Mouse (Mus musculus) neural tube, embryonic 15.5 days (tissue): ENCODE results near the gene Tagln. TPM values are rescaled to one million over a fixed set of nuclear protein-coding genes. Genes with fewer than 3 reads are reported as not detected.
A peak's percentile ranks its signal among the peaks of the same experiment; 100 is the strongest.

ENCODE experiments used
- ATAC-seq: fragments of 200-750 bp; cut with Nextera tagmentation; 2 replicates; pipeline ENCODE4 v1.8.0; 2017; ENCODE audit warnings: mild to moderate bottlenecking, moderate TSS enrichment, moderate library complexity; ENCODE audit not compliant: low FRiP score
- H3K27ac ChIP-seq: fragments of 300-500 bp; sonication (generic); replicated peaks from 2 replicates; pipeline ENCODE4 v1.5.1; 2015; ENCODE audit warnings: mild to moderate bottlenecking, inconsistent platforms
- H3K27me3 ChIP-seq: fragments of 300-500 bp; sonication (generic); replicated peaks from 2 replicates; pipeline ENCODE4 v1.6.1; 2015; ENCODE audit warnings: inconsistent platforms
- H3K36me3 ChIP-seq: fragments of 300-500 bp; sonication (generic); 2 replicates; pipeline ENCODE4 v1.6.1; 2015; ENCODE audit warnings: inconsistent platforms
- H3K4me1 ChIP-seq: fragments of 300-500 bp; sonication (generic); 2 replicates; pipeline ENCODE4 v1.6.1; 2015; ENCODE audit warnings: inconsistent platforms
- H3K4me2 ChIP-seq: fragments of 300-500 bp; sonication (generic); 2 replicates; pipeline ENCODE4 v1.6.1; 2015; ENCODE audit warnings: inconsistent platforms, mild to moderate bottlenecking, moderate library complexity
- H3K4me3 ChIP-seq: fragments of 300-500 bp; sonication (generic); replicated peaks from 2 replicates; pipeline ENCODE4 v1.5.1; 2015; ENCODE audit warnings: mild to moderate bottlenecking, inconsistent platforms
- H3K9ac ChIP-seq: fragments of 300-500 bp; sonication (generic); replicated peaks from 2 replicates; pipeline ENCODE4 v1.6.1; 2015; ENCODE audit warnings: mild to moderate bottlenecking, inconsistent platforms
- H3K9me3 ChIP-seq: fragments of 300-500 bp; sonication (generic); replicated peaks from 2 replicates; pipeline ENCODE4 v1.6.1; 2016; ENCODE audit warnings: inconsistent platforms
- WGBS: fragments of 180-500 bp; shearing (Covaris S2); methylation state at CpG from one replicate; pipeline ENCODE4 v1.1.7; 2015; ENCODE audit warnings: mixed read lengths; 5-methylcytosine and 5-hydroxymethylcytosine counted together
- polyA plus RNA-seq: library from polyadenylated mRNA; unstranded; fragments of >200 nt; fragmentation: Nextera tagmentation; extraction: Ambion mirVana; gene quantifications from 2 replicates; pipeline ENCODE4 v1.2.1, GENCODE M21; 2015

The Tagln gene
- 8.5 and 44.8 TPM in 2 replicates for polyA plus RNA-seq

DNA sequence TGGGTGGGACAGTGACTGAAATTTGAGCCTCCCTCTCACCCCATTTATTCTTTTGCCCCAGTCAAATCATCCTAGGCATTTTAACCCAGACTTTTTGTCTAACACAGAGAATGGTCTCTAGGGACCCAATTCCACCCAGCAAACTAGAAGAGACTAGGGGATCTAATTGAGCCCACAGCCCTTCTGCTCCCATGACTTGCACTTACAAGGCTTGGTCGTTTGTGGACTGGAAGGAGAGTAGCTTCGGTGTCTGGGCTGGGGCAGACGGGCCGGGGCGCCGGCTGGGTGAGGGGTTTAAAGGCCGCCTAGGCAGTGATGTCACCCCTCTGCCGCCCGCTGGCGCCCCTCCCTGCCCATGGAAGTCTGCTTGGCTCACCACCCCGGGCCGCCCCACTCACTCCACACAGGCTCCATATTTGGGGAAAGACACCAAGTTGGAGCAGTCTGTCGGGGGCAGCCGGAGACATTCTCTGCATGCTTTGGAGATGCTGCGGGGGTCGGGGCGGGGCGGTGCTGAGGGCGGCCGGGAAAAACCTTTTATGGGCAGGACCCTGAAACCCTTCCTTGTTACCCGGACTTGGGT lies at the start of gene Tagln:
Gene Tagln, minus strand, starts transcription at position 431 of the 583 bp plus-strand sequence.
- WGBS, result 12% methylated on average over 21 of the region's 21 CpGs
- no peak within 1 kb of the TSS for H3K27ac ChIP-seq
- H3K27me3 ChIP-seq, result 0 out of 2 replicates have a peak, but pooled peaks cover 6% of the 10 kb centered on the region
- 0 out of 2 replicates have a peak within 1 kb of the TSS, but pooled peaks have one; percentile 14 for H3K9ac ChIP-seq
- H3K9me3 ChIP-seq, result no peaks in the 10 kb centered on the region
- H3K36me3 ChIP-seq, result peaks cover 36% of the 10 kb centered on the region
- H3K4me2 ChIP-seq, result peak within 1 kb of the TSS; percentile 41
- peak within 1 kb of the TSS; percentile 13 for H3K4me3 ChIP-seq
- peaks cover 14% of the 10 kb centered on the region for H3K4me1 ChIP-seq
- peak; percentile 54; the same call in 1 of the 2 replicates for ATAC-seq

DNA sequence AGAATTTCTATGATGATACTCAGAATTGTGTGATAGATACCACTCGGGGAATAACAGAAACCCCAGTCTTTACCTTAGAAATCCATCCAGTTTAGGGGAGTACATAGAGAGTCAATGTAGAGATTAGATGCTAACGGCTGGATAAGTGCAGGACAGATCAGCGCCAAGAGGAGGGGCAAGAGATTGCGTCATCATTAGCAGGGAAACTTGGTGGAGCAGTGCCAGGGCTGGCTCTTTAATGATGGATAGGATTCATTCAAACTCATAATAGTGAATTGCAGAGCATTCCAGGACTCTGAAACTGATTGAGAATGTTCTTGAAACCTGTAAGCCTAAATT lies 49.3 kb upstream of the Tagln start:
- Histone ChIP-seq H3K4me3 (peak overlapping the region; percentile 94), H3K27me3 (no peaks in the 10 kb centered on the region), H3K4me2 (peak overlapping the region; percentile 70), H3K9me3 (no peaks in the 10 kb centered on the region), H3K27ac (peak overlapping the region; percentile 95), H3K9ac (peak overlapping the region; percentile 98), H3K4me1 (peaks cover 38% of the 10 kb centered on the region), H3K36me3 (no peaks in the 10 kb centered on the region)
- under 1% methylated on average over 4 of the region's 4 CpGs for WGBS
- ATAC-seq, result peak; percentile 79

DNA sequence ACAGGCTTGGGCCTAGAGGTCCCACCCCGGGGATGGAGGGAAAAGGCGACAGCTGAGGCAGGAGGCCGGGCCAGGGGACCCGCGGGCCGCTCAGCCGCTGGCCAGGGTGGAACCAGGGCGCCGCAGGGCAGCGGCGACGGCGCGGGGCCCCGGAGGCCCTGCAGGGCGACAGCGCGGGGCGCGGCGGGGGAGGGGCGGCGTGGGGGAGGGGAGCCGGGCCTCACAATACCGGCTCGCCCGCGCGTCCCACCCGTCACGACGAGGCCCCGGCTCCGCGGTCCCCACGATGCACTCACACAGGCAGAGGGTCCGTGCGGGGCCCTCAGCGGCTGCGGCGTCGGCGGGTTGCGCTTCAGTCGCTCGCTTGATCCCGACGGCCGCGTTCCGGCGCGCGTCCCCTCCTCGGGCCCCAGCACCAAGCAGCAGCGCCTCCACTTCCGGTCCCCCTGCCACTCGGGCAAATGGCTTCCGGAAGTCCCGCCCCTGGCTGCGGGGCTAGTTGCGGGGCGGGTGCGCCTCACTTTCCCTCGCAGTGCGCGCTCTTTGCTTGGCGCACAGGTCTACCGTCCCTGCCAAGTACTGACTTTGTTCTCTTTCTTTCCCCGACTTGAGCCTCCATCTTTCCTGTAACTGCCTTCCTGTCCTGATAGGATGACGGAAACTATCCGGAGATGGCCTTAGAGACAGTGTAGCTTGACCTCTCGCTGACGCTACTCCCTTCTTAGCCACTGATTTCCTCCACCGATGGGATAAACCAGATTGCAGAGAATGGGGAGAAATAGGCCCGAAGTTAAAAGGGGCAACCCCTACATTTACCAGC lies 48.8 kb upstream of the Tagln start:
- H3K27me3 ChIP-seq, result no peaks in the 10 kb centered on the region
- H3K4me2 ChIP-seq, result peak overlapping the region; percentile 70
- peaks cover 44% of the 10 kb centered on the region for H3K4me1 ChIP-seq
- H3K27ac ChIP-seq, result peak overlapping the region; percentile 95
- under 1% methylated on average over 53 of the region's 76 CpGs for WGBS
- peak overlapping the region; percentile 98 for H3K9ac ChIP-seq
- no peaks in the 10 kb centered on the region for H3K9me3 ChIP-seq
- H3K36me3 ChIP-seq, result no peaks in the 10 kb centered on the region
- ATAC-seq, result peak; percentile 95
- H3K4me3 ChIP-seq, result peak overlapping the region; percentile 94

DNA sequence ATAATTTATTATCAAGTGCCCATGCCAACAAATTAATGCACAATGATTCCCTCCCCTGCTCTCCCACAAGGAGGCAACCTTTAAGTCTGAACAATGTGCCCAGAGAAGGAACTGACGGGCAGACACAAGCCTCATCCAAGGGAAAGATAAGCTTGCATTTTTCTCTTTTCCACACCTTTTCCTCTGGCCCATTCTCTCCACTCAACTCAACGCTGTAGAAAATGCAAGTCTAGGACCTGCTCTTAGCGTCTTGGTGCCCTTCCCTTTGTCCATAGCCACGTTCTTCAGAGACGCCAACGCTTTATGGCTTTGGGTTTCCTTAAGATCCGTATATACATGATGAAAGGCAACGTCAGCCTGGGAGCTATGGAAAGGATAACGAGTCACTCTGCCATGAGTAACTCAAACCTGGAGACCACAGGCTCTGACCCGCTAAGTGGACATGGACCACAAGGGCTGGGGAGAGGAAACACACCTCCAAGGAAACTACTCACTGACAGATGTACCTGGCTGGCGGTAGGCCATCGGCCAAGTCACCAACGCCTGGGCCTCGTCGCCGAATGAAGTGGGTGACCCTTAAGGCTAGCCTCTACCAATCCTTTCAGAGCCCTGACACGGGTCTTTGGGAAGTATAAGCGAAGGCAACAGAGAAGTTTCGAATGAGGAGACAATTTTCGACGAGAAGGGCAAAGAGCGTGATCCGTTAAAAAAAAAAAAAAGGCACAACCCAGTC lies 48.0 kb upstream of the Tagln start:
- peak overlapping the region; percentile 70 for H3K4me2 ChIP-seq
- H3K9me3 ChIP-seq, result no peaks in the 10 kb centered on the region
- ATAC-seq, result no peak
- peak overlapping the region; percentile 95 for H3K27ac ChIP-seq
- H3K4me1 ChIP-seq, result peaks cover 49% of the 10 kb centered on the region
- no peaks in the 10 kb centered on the region for H3K36me3 ChIP-seq
- peak overlapping the region; percentile 98 for H3K9ac ChIP-seq
- WGBS, result under 1% methylated on average over 23 of the region's 23 CpGs
- no peaks in the 10 kb centered on the region for H3K27me3 ChIP-seq
- H3K4me3 ChIP-seq, result peak overlapping the region; percentile 94

DNA sequence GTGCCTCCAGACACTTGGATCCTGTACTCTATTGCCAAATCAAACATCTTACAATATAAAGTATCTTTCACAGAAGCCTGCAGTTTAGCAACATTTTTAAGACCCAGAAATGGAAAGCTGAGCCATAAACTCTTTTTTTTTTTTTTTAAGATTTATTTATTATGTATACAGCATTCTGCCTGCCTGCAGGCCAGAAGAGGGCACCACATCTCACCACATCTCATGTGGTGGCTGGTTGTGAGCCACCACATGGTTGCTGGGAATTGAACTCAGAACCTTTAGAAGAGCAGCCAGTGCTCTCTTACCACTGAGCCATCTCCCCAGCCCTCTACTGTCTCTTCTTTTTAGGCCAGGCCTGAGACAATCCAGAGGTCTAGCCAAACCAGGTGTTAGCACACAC lies 45.5 kb upstream of the Tagln start:
- H3K9ac ChIP-seq, result no peak overlapping the region
- no peak overlapping the region for H3K27ac ChIP-seq
- no peak overlapping the region for H3K4me2 ChIP-seq
- H3K4me3 ChIP-seq, result no peak overlapping the region
- H3K36me3 ChIP-seq, result no peaks in the 10 kb centered on the region
- no peaks in the 10 kb centered on the region for H3K27me3 ChIP-seq
- ATAC-seq, result no peak
- no peaks in the 10 kb centered on the region for H3K9me3 ChIP-seq
- peaks cover 53% of the 10 kb centered on the region for H3K4me1 ChIP-seq

DNA sequence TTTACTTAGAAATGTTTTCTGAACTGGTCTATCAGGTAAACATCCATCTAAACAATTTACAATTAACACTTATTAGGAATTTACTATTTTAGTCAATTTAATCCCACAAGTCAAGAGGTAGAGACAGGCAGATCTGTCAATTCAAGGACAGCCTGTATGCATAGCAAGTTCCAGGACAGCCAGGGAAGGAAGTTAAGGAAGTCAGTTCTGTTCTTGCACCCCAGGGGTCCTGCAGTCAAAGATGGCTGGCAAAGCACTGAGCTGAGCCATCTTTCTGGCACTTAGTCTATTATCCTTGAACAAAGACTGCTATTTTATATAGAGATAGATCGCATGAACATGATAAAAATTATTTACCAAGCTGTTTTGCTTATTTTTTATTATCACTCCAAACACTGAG lies 44.8 kb upstream of the Tagln start:
- H3K27ac ChIP-seq, result no peak overlapping the region
- peaks cover 4% of the 10 kb centered on the region for H3K36me3 ChIP-seq
- H3K27me3 ChIP-seq, result no peaks in the 10 kb centered on the region
- H3K9me3 ChIP-seq, result no peaks in the 10 kb centered on the region
- 87% methylated on average over 1 of the region's 1 CpGs for WGBS
- no peak for ATAC-seq
- peaks cover 50% of the 10 kb centered on the region for H3K4me1 ChIP-seq
- H3K9ac ChIP-seq, result no peak overlapping the region
- H3K4me3 ChIP-seq, result no peak overlapping the region
- no peak overlapping the region; the same call in 1 of the 2 replicates for H3K4me2 ChIP-seq

DNA sequence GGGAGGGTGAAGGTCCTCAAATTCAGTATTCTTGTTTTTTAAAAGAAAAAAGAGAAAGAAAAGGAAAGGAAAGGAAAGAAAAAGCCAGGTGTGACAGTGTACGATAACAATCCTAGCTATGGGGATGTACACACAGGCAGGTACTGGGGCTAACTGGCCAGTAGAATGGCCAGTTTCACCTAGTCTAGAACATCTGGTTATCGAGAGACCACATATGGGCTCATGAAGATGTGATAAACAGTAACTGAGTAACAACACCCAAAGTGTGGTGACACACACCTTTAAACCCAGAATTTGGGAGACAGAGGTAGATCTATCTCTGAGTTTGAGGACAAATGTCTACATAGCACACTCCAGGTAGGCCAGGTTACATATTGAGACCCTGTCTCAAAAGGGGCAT lies 43.9 kb upstream of the Tagln start:
- peaks cover 10% of the 10 kb centered on the region for H3K36me3 ChIP-seq
- H3K9ac ChIP-seq, result no peak overlapping the region
- H3K4me3 ChIP-seq, result no peak overlapping the region
- 93% methylated on average over 2 of the region's 2 CpGs for WGBS
- H3K4me2 ChIP-seq, result no peak overlapping the region
- no peak overlapping the region for H3K27ac ChIP-seq
- no peaks in the 10 kb centered on the region for H3K9me3 ChIP-seq
- ATAC-seq, result no peak
- H3K4me1 ChIP-seq, result peaks cover 46% of the 10 kb centered on the region
- H3K27me3 ChIP-seq, result no peaks in the 10 kb centered on the region

DNA sequence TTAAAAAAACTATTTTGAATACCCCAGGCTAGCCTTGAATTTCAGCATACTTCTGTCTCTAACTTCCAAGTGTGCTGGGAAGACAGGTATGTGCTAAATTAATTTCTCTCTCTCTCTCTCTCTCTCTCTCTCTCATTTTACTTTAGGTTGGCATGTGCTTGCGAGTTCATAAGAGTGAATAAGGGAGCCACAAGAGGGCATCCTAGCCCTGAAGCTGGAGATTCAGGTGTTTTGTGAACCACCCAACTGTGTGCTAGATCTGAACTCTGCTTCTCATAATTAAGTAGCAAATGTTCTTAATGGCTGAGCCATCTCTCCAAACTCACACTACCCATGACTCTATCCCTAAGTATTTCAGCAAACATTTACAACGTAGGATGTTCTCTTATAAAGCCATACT lies 41.0 kb upstream of the Tagln start:
- ATAC-seq, result no peak
- Histone ChIP-seq H3K4me3 (no peak overlapping the region), H3K4me1 (peaks cover 26% of the 10 kb centered on the region), H3K9me3 (no peaks in the 10 kb centered on the region), H3K36me3 (peaks cover 34% of the 10 kb centered on the region), H3K27ac (no peak overlapping the region), H3K27me3 (no peaks in the 10 kb centered on the region), H3K4me2 (no peak overlapping the region), H3K9ac (no peak overlapping the region)
- 82% methylated on average over 2 of the region's 2 CpGs for WGBS

DNA sequence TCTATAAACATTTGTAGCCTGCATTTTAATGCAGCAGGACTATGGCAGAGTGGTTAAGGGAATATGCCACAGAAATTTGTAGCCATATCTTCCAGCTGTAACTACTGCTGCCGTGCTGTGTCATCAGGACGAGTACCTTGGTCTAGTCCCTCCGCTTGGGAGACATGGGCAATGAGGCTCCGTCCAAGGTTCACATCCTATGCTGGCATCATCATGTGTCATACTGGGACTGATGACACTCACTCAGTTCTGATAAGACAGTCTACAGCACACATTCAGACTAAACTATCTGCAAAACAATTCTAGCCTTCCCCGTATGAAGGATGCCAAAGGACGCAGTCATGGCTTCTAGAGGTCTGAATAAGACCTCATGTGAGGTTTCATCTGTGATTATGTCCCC lies 27.7 kb upstream of the Tagln start:
- WGBS, result 93% methylated on average over 6 of the region's 6 CpGs
- peaks cover 60% of the 10 kb centered on the region for H3K36me3 ChIP-seq

DNA sequence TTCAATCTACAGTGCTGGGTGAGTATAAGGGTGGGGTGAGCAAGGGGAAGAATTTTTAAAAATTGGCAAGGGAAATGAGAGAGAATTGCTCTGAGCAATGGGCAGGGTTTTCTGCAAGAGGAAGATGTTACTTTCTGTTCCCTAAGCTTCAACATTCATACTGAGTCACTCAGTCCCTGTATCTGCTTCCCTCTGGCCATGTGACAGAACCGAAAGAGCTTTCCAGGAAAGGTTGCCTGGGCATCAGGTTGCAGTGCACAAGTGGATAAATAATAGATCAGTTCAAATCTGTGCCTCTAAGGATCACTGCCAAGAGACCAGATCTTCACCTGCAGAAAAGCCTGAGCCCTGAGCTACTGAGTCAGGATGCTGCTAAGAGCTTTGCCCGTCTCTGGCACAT lies 26.0 kb upstream of the Tagln start:
- Histone ChIP-seq H3K9me3 (no peaks in the 10 kb centered on the region), H3K36me3 (peaks cover 46% of the 10 kb centered on the region), H3K4me2 (no peak overlapping the region), H3K27ac (no peak overlapping the region), H3K4me3 (no peak overlapping the region), H3K27me3 (no peaks in the 10 kb centered on the region), H3K9ac (no peak overlapping the region), H3K4me1 (peaks cover 19% of the 10 kb centered on the region; the same call in 1 of the 2 replicates)
- no peak for ATAC-seq
- 87% methylated on average over 2 of the region's 2 CpGs for WGBS

More for the DNA sequence above, 27.7 kb upstream of the Tagln start:
- H3K4me3 ChIP-seq, result no peak overlapping the region
- H3K27me3 ChIP-seq, result no peaks in the 10 kb centered on the region
- no peaks in the 10 kb centered on the region for H3K9me3 ChIP-seq
- H3K4me1 ChIP-seq, result peaks cover 6% of the 10 kb centered on the region; the same call in 1 of the 2 replicates
- ATAC-seq, result no peak
- H3K4me2 ChIP-seq, result no peak overlapping the region
- H3K9ac ChIP-seq, result no peak overlapping the region
- no peak overlapping the region for H3K27ac ChIP-seq

DNA sequence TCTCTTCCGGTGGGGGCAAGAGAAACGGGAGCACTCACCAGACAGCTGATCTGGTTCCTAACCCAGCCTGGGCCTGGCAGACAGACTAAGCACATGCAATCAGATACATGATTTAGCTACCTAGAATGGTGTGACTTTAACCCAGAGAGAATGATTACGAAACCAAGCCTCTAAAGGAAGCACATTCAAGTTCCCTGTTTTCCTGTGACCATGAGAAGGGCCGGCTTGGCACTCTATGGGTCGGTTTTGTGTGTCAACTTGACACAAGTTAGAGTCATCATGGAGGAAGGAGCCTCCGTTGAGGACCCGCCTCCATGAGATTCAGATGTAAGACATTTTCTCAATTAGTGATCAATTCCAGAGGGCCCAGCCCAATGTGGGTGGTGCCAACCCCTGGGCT lies 23.8 kb upstream of the Tagln start:
- 90% methylated on average over 7 of the region's 7 CpGs for whole genome bisulfite sequencing
- no peak for ATAC-seq
- Histone ChIP-seq H3K4me1 (peaks cover 34% of the 10 kb centered on the region), H3K36me3 (peaks cover 31% of the 10 kb centered on the region), H3K4me2 (no peak overlapping the region), H3K9ac (no peak overlapping the region), H3K9me3 (no peaks in the 10 kb centered on the region), H3K4me3 (no peak overlapping the region), H3K27ac (no peak overlapping the region; the same call in 1 of the 2 replicates), H3K27me3 (no peaks in the 10 kb centered on the region)
